Mouse (Mus musculus) adrenal gland, postnatal 10 days (tissue): ENCODE measurements around the gene Mlkl. TPM values are rescaled to one million over a fixed set of nuclear protein-coding genes. Genes with fewer than 3 reads are reported as not detected.

Experiments
- total RNA-seq, 2 experiments: library from RNA; stranded (reverse); gene quantifications; 2 replicates each; pipeline ENCODE4 v1.2.3; 2021

The Mlkl gene
- total RNA-seq, 2 experiments from 2014 or later: 10.5 to 11.1 TPM

Other genes starting within 250 kb of the Mlkl start
- under 1 TPM in 1 of 2 experiments, not detected in 1; 0.15 TPM for gene Clec18a, start 245.8 kb downstream of the Mlkl start, total RNA-seq
- 10 to 100 TPM; 42.0 to 56.4 TPM for gene Pdpr, start 243.5 kb downstream of the Mlkl start, total RNA-seq
- gene Glg1, start 79.0 kb downstream of the Mlkl start, total RNA-seq: 10 to 100 TPM; 79.4 to 92.1 TPM
- 10 to 100 TPM; 38.5 to 53.0 TPM for gene Rfwd3, start 38.0 kb downstream of the Mlkl start, total RNA-seq
- gene Fa2h, start 55.6 kb upstream of the Mlkl start, total RNA-seq: under 1 TPM; 0.45 to 0.51 TPM
- 10 to 100 TPM; 13.3 to 16.4 TPM for gene Wdr59, start 183.9 kb upstream of the Mlkl start, total RNA-seq
- 10 to 100 TPM; 40.0 to 62.6 TPM for gene Znrf1, start 197.9 kb upstream of the Mlkl start, total RNA-seq